Mouse (Mus musculus) gastrocnemius, postnatal 14 days (tissue): Measurements from ENCODE around the gene Ankrd28. TPM values are rescaled to one million over a fixed set of nuclear protein-coding genes. Genes with fewer than 3 reads are reported as not detected.

Experiments used
- DNase-seq: peaks from one replicate; pipeline ENCODE4 v3.0.0; 2021; ENCODE audit warnings: mixed read lengths
- intact Hi-C: fragments of 180-260 bp; cut with DNase I; formaldehyde crosslinking; loops from one replicate; pipeline ENCODE4 v1.15.1; 2025; ENCODE audit warnings: low total_unique reads
- total RNA-seq, 2 experiments: library from RNA; stranded (reverse); gene quantifications; 2 replicates each; pipeline ENCODE4 v1.2.3; 2021

Ankrd28 gene
- total RNA-seq, 2 experiments from 2014 or later = 35.8 to 38.4 TPM

DNA sequence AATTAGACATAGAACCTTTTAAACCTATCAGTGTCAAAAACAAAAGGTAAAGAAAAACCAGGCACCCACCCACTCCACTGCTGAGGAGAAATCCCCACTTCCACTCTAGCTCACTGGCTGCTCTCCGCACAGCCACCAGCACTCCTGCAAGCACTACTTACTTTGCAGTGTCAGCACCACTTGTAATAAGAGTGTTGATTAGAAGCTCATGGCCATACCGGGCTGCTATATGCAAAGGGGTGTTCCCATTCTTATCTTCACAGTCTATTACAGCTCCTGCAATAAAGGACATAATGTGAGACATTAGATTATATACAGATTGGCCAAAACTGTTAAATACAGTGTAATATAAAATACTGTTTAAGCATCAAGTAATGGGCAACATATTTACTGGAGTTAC lies 95.6 kb downstream of the Ankrd28 start:
- intact Hi-C loops = no loop called here

DNA sequence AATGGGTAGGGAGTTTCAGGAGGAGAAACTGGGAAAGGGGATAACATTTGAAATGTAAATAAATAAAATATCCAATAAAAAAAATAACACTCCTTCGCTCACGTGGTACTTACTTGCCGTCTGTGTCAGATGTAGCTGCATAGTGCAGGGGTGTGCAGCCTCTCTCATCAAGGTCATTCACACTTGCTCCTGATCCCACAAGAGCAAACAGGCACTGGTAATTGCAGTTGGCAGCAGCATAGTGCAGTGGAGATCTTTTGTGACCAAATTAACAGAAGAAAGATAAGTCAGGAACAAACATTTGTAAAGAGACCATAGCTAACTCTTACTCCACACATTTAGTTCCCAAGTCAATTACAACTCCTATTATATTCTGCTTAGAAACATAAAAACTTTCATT lies 102.9 kb downstream of the Ankrd28 start:
- intact Hi-C loops = no loop called here
- no peak for DNase-seq

More for the DNA sequence above, 95.6 kb downstream of the Ankrd28 start:
- DNase-seq = no peak

DNA sequence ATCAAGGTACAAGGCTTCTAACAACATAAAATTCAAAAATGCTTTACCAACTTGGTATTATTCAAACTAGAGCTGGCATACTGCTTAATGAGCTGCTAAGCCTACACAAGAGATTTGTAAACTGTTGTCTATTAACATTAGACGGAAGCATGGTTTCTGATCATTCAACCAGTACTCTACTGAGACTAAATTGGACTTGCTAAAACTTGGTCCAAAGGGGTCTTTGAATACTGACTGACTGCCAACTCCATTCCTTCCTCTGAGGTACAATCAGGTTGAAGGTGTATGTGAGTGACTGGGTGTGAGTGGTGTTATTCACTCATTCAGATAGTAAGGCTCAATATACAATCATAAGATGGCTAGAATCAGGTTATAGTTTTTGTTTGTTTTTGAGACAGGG lies 107.7 kb downstream of the Ankrd28 start:
- no peak for DNase-seq
- intact Hi-C loops = no loop called here

DNA sequence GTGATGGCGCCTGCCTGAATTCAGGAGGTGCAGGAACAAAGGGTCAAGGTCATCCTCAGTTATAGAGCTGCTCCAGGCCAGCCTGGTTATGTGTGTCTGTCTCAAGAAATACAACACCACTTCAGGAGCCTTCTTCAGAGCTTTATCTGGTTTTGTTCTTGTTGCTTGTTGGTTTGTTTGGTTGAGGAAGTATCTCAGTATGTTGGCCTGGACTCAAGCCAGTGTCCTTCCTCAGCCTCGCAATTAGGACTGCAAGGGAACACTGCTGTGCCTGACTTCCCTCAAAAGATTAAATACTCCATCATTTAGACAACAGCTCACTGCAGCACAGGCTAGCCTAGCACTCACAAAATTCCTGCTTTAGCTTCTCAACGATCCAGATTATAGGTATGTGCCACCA lies 109.2 kb downstream of the Ankrd28 start:
- intact Hi-C loops = no loop called here
- DNase-seq = no peak

DNA sequence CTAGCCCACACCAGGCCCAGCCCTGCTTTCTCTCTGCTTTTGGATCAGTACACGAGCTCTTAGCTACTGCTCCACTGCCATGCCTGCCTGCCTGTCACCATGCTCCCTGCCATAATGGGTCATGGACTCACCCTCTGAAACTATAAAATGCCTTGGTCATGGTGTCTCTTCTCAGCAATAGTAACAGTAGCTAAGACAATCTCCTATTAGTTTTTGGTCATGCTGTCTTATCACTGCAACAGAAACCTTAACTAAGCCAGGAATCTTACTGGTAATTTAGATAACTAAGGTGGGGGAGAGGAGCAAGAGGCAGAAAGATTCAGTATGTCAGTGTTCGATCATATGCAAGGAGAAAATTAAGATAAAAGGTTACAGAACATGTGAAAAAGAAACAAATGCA lies 112.1 kb downstream of the Ankrd28 start:
- no peak for DNase-seq

DNA sequence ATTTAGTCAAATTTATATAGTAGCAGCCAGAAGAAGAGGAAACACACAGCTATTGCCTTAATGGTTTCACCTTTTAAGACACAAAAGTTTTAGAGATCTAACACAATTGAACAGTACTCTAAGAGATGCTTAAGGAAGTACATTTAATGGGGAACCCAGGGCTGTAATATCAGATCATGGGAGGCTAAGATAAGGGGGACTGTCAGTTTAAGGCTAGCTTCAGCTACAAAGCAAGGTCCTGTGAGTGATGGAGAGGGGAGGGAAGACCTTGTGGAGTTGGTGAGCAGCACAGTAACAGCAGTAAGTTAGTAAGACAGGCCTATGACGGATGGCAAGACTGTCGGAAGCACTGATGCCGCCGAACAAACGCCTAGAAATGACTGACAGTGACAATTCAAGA lies 113.1 kb downstream of the Ankrd28 start:
- intact Hi-C loops = no loop called here
- no peak for DNase-seq

More for the DNA sequence above, 112.1 kb downstream of the Ankrd28 start:
- intact Hi-C loops = no loop called here

DNA sequence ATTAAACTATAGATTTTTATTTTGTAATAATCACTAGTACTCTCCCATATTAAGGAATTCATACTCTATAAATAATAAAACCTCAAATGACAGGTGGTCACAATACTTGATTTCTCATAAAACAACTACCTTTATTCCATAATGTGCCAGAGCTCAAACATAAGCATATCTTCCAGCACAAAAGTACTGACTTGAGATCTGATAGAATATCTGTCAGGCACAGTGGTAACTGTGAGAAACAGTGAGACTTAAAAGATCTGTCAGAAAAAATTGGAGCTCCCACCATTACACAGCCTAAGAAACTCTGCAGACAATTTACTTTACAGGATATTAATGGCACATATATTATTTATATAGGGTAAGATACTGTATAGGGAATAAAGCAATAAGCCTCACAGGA lies 114.8 kb downstream of the Ankrd28 start:
- DNase-seq = no peak
- intact Hi-C loops = no loop called here

DNA sequence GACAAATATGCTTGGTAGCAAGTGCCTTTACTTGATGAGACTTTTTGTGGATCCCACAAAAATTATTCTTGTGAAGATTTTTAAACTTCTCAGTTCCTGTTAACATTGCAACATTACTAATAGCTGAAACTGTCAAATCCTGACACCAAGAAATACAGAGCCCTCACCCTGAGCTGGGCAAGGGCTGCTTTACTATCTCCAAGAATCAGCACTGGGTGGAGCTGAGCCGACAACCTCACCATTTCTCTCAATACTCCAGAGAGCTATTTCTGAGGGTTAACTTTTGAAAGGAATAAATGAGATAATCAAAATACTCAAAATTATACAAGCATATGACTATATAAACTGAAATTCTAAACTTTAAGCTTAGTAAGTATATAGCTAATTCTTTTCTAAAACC lies 121.1 kb downstream of the Ankrd28 start:
- DNase-seq = no peak
- intact Hi-C loops = no loop called here

DNA sequence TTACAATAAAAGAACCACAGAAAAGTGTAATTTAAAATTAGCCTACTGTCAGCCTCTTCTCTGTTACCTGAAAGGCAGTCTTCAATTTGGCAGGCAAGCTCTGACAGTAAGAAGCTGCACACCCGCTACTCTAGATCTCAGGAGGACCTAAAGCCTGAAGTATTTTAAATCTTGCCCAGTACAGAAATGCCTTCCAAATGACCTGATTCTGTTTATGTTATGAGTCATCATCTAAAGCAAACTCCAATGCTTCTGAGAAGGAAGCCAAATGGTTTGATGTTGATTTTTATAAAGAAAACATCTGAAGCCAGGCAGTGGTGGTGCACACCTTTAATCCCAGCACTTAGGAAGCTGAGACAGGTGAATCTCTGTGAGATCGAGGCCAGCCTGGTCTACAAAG lies 130.1 kb downstream of the Ankrd28 start:
- intact Hi-C loops = no loop called here
- DNase-seq = no peak

DNA sequence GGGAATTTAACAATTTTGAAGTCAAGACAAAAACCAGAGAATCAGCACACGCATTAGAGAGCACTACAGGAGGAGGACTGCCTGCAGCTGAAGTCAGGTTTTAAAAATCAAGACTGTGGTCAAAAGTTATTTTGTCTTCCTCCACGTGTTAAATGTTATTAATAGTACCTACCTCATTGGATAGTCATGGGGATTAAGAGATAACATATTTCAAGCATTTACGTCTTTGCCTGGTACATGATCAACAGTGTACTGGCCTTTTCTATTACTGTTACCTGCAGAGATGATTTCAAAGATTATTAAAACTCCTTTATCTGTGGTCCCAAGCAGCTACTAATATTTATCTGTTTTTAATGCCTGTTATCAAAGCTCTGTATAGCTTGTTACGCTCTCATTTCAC lies 132.7 kb downstream of the Ankrd28 start:
- DNase-seq = no peak
- intact Hi-C loops = no loop called here

DNA sequence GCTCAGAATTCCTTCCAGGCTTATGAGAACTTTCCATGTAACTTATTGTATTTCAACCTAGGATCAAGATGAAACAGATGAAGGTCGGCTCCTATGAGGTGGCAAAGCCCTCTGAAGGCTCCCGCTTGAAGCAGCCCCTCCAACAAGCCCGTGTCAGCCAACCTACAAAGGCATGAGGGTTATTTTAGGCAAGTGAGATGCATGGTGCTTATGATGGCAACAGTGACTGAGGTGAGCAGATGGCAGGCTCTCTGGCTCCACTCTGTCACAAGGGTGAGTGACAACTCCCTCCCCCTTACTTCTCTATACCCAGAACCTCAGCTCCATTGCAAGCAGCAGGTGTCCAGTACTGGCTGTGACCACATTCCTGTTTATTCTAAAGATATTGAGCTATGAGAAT lies 133.1 kb downstream of the Ankrd28 start:
- DNase-seq = no peak
- intact Hi-C loops = no loop called here

DNA sequence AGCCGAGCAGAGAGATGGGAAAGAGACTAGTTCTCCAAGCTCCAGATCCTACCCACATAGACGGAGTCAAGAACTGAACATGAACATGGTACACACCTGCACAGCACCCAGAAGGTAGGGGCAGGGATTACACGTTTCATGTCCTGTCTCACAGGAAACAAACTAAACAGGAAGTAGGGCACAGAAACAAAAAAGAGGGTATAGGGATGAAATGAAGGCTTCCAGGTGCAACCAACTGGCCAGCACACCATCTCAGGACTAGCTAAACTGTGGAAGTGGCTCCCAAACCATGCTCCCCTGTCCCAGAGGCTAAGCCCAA lies 133.5 kb downstream of the Ankrd28 start:
- no peak for DNase-seq
- intact Hi-C loops = no loop called here

DNA sequence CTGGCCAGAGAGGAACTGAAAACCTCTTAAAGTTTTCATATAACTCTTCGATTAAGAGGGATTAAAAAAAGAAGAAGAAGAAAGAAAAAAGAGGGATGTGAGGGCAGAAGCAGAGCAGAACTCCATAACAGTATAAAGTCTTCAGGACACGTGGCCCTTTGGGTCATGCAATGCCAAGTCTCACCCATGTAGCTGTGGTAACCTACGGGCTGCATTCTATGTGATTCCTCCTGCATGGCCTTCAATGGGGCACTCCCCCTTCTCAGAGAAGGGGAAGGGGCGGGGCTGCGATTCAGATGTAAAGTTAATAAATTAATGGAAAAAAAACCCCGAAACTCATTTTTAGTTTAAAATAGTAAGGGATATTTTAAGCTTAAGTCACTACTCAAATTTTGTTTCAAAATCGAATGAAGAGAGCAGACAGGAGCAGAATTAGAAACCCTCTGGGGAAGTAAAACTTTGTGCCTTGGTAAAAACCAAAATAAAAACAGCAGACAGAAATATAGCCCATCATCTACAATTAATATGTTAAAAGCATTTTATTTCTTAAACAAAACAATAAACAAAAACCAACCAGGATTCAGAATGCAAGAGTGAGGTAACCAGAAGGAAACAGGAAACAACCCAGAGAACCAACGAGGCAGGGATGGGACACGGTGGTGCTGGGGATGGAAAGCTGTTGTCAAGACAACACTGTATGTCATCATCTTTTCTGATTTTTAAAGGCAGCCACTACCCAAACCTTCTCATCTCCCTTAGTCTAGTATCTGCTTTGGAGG lies 134.1 kb downstream of the Ankrd28 start:
- DNase-seq = no peak
- intact Hi-C loops = no loop called here

DNA sequence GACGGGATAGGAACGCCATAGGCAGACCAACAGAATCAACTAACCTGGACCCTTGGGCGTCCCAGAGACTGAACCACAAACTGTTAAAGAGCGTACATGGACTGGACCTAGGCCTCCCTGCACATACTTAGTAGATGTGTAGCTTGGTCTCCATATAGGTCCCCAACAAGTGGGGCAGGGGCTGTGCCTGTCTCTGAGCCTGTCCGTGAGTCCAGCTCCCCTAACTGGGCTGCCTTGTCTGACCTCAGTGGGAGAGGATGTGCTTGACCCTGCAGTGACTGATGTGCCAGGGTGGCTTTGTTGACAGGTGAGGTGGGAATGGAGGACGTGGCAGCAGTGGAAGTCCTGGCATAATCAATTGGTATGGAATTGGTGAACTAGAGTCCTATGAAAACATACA lies 137.9 kb downstream of the Ankrd28 start:
- intact Hi-C loops = no loop called here
- no peak for DNase-seq

DNA sequence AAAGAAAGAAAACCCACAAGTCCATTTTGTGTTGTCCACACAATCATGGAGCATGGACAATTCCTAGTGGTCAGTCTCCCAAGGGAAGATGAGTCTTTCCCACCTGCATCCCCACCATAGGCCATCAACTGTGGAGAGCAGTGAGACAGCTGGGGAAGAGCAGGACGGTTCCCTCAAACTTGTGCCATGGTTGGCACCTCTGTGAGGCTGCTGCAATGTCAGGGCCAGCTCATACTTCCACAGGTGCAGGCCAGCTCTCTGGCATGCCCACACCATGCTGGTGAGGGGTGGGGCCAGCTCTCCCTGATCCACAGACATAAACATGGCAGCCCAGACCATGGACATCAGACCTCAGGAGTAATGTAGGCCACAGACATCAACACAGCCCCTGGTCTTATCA lies 144.2 kb downstream of the Ankrd28 start:
- DNase-seq = no peak
- intact Hi-C loops = no loop called here

DNA sequence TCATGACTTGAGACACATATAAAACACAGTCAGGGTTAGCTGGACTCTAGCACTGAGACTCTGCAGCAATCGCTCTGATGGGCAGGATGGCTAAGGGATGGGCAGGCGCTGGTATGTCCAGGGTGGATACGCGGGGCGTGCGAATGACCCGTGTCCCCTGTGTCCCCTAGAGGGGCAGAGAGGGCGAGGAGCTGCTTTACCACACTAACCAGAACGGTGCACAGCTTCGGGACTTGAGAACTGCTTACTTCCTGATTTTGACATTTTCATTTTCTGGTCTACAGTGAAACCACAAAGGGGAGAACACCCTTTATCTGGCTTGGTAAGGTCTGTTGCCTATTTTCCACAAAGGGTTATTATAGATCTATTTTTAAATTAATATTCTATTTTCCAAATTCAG lies 144.8 kb downstream of the Ankrd28 start:
- no peak for DNase-seq
- intact Hi-C loops = no loop called here

DNA sequence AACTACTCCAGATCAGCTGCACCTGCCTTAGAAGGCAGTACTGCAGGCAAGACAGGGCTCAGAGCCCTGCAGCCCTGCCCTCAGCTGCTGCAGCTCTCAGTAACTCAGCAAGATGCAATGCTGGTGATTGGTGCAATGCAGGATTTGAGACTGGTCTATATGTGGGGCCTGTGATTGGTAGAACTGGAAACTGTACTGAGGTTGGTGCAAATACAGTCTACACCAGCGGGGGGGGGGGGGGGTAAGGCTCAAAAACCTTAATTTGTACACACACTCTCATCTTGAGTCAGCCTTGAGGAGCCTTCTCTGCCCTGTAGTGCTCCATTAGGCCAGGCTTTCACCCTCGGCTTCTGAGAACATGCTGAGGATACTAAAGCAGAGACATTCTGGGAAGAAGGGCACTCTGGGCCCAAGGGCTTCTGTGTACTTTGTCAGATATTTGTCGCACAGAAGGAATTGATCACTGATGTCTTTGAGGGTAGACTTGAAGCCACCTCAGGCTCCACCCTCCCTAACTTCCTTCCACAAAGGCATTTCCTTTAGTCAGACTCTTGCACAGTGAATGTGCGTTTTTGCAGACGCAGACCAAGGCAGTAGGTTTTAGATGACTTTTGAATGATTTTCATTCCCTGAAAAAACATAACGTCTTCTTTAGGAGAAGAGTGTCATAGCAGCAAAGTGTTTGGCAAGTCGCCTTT lies 146.0 kb downstream of the Ankrd28 start:
- intact Hi-C loops = no loop called here
- DNase-seq = no peak

DNA sequence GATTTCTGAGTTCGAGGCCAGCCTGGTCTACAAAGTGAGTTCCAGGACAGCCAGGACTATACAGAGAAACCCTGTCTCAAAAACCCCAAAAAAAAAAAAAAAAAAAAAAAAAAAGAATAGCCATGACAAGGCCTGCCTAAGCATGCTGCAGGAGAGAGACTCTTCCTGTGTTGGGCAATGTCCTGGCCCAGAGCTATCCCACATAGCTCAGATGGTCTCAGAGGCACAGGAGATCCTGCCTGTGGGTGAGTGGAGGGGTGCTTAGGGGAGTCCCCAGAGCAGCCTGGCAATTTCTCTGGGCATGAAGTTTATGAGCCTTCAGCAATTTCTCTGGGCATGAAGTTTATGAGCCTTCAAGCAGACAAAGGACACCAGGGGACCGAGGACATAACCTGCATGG lies 146.8 kb downstream of the Ankrd28 start:
- intact Hi-C loops = no loop called here
- DNase-seq = no peak

DNA sequence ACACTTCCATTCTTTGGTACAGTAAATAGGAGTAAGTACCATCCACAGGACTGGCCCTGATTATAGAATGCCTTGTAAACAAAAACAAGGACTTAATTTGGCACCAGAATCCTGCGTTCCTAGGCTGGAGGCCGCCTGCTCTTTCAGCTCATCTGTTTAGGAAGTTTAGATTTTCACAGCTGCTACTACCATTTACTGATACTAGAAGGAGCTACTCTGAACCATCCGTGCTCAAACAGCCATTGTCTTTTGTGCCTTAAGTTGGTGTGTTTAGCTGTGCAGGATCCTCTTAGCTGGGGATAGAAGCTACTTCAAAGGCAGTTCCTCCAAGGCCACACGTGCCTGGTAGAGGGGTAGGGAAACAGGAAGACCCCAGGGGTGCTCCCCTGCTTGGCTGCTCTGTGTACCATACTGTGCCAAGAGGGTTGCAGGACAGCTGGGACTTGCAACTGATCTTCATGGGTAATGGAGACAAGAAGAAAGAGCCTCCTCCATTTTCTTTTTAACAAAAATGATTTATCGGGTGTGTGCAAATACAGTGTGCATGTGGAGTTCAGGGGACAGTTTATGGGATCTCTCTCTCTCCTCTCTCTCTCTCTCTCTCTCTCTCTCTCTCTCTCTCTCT lies 148.4 kb downstream of the Ankrd28 start:
- intact Hi-C loops = no loop called here
- DNase-seq = no peak

DNA sequence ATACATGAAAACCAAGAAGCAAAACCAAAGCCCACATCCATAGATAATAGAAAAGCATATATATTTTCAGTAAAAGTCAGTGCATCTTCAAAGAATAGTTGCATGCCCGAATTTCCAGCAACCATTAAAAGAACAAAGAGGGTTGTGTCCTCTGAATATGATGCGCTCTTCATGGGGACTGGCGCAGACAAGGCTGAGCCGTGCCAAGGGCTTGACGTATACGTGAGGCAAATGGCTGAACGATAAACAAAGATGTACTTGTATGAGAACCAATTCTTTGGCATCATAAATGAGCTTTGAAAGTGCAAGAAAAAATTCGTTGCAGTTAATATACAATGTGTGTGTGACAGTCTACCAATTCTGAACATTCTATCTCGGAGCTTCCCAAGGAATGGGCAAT lies 149.2 kb downstream of the Ankrd28 start:
- intact Hi-C loops = no loop called here
- DNase-seq = no peak

DNA sequence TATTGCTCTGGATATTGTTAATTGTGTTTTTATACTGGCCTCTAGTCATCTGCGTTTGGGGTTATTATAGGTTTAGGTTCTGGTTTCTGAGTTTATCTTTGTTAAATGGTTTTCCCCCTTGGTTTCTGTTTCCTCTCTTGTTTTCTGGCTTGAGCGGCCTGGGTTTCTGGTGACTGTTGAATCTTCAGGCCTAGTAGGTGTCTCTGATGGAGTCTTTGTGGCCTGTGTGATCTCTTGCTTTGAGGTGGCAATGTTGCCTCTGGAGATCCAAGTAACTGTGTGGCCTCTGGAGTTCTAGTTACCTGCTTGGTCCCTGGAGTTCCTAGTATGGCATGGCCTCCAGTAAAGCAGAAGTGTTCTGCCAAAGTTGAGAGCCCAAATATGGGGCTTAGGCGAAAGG lies 149.8 kb downstream of the Ankrd28 start:
- intact Hi-C loops = no loop called here
- DNase-seq = no peak
